Mouse (Mus musculus) intestine, embryonic 16.5 days (tissue): ENCODE measurements around the gene Chic1. TPM values are rescaled to one million over a fixed set of nuclear protein-coding genes. Genes with fewer than 3 reads are reported as not detected.

ENCODE experiments used
- ATAC-seq: fragments of 200-750 bp; cut with Nextera tagmentation; 2 replicates; pipeline ENCODE4 v1.8.0; 2017; ENCODE audit warnings: moderate TSS enrichment, moderate library complexity
- H3K27ac ChIP-seq: fragments of 300-500 bp; sonication (generic); 2 replicates; pipeline ENCODE4 v1.5.1; 2014; ENCODE audit warnings: mild to moderate bottlenecking, low read length
- H3K27me3 ChIP-seq: fragments of 300-500 bp; sonication (generic); replicated peaks from 2 replicates; pipeline ENCODE4 v1.6.1; 2014; ENCODE audit warnings: low read length, control low read depth, mixed read lengths; ENCODE audit not compliant: control insufficient read depth, insufficient read depth
- H3K36me3 ChIP-seq: fragments of 300-500 bp; sonication (generic); 2 replicates; pipeline ENCODE4 v1.6.1; 2014; ENCODE audit warnings: low read length, control low read depth; ENCODE audit not compliant: control insufficient read depth, insufficient read depth
- H3K4me1 ChIP-seq: fragments of 300-500 bp; sonication (generic); 2 replicates; pipeline ENCODE4 v1.6.1; 2014; ENCODE audit warnings: low read length, control low read depth, mixed read lengths; ENCODE audit not compliant: control insufficient read depth, insufficient read depth
- H3K4me2 ChIP-seq: fragments of 300-500 bp; sonication (generic); 2 replicates; pipeline ENCODE4 v1.6.1; 2014; ENCODE audit warnings: low read depth, low read length, control low read depth
- H3K4me3 ChIP-seq: fragments of 300-500 bp; sonication (generic); 2 replicates; pipeline ENCODE4 v1.5.1; 2014; ENCODE audit warnings: mild to moderate bottlenecking, low read length
- H3K9ac ChIP-seq: fragments of 300-500 bp; sonication (generic); 2 replicates; pipeline ENCODE4 v1.6.1; 2014; ENCODE audit warnings: low read depth, low read length
- H3K9me3 ChIP-seq: fragments of 300-500 bp; sonication (generic); 2 replicates; pipeline ENCODE4 v1.6.1; 2016; ENCODE audit warnings: low read length, control low read depth; ENCODE audit not compliant: control insufficient read depth
- WGBS: fragments of 180-500 bp; shearing (Covaris S2); extraction: QIAGEN DNeasy Blood & Tissue Kit; methylation state at CpG from one replicate; pipeline ENCODE4 v1.1.7; 2014; 5-methylcytosine and 5-hydroxymethylcytosine counted together
- polyA plus RNA-seq: library from polyadenylated mRNA; unstranded; fragments of >200 nt; fragmentation: Nextera tagmentation; extraction: Ambion mirVana; gene quantifications from 2 replicates; pipeline ENCODE4 v1.2.1, GENCODE M21; 2015

Chic1 gene
- polyA plus RNA-seq = 4.5 and 4.7 TPM in 2 replicates

- H3K4me2 ChIP-seq = peak within 1 kb of the TSS; percentile 49
- WGBS = 11% methylated on average over 34 of the region's 34 CpGs
- peak within 1 kb of the TSS; percentile 62 for H3K4me3 ChIP-seq
- H3K36me3 ChIP-seq = no peaks in the 10 kb centered on the region
- H3K9me3 ChIP-seq = no peaks in the 10 kb centered on the region
- no peaks in the 10 kb centered on the region for H3K4me1 ChIP-seq
- peak within 1 kb of the TSS; percentile 74 for H3K9ac ChIP-seq
- ATAC-seq = peak; percentile 87
- peaks cover 2% of the 10 kb centered on the region; the same call in 1 of the 2 replicates for H3K27me3 ChIP-seq
- peak within 1 kb of the TSS; percentile 33 for H3K27ac ChIP-seq
Observed at GRCm38 (mm10) chrX:103356287-103356686, at the start of gene Chic1. Gene Chic1, plus strand, starts transcription at chrX:103356476.

- Histone ChIP-seq H3K9me3 (no peaks in the 10 kb centered on the region), H3K4me2 (no peak overlapping the region), H3K4me1 (no peaks in the 10 kb centered on the region), H3K4me3 (no peak overlapping the region), H3K9ac (no peak overlapping the region), H3K27me3 (peaks cover 5% of the 10 kb centered on the region; the same call in 1 of the 2 replicates), H3K27ac (no peak overlapping the region), H3K36me3 (no peaks in the 10 kb centered on the region)
- no peak for ATAC-seq
- 90% methylated on average over 1 of the region's 1 CpGs for WGBS
Observed at GRCm38 (mm10) chrX:103308262-103308661, 48.0 kb upstream of the Chic1 start.

- Histone ChIP-seq H3K4me2 (no peak overlapping the region), H3K9ac (no peak overlapping the region), H3K27ac (no peak overlapping the region), H3K27me3 (peaks cover 4% of the 10 kb centered on the region; the same call in 1 of the 2 replicates), H3K36me3 (no peaks in the 10 kb centered on the region), H3K9me3 (no peaks in the 10 kb centered on the region), H3K4me1 (no peaks in the 10 kb centered on the region), H3K4me3 (no peak overlapping the region)
- 88% methylated on average over 3 of the region's 3 CpGs for WGBS
- no peak for ATAC-seq
Observed at GRCm38 (mm10) chrX:103311723-103312122, 44.6 kb upstream of the Chic1 start.

- H3K27ac ChIP-seq = no peak overlapping the region
- no peaks in the 10 kb centered on the region for H3K36me3 ChIP-seq
- no peak overlapping the region for H3K4me3 ChIP-seq
- no peak overlapping the region for H3K9ac ChIP-seq
- no peak for ATAC-seq
- WGBS = 76% methylated on average over 6 of the region's 6 CpGs
- peaks cover 8% of the 10 kb centered on the region; the same call in 1 of the 2 replicates for H3K27me3 ChIP-seq
- H3K4me1 ChIP-seq = no peaks in the 10 kb centered on the region
- no peaks in the 10 kb centered on the region for H3K9me3 ChIP-seq
- no peak overlapping the region for H3K4me2 ChIP-seq
Observed at GRCm38 (mm10) chrX:103314146-103314545, 42.1 kb upstream of the Chic1 start.

- Histone ChIP-seq H3K4me1 (no peaks in the 10 kb centered on the region), H3K9me3 (no peaks in the 10 kb centered on the region), H3K36me3 (no peaks in the 10 kb centered on the region), H3K27me3 (peaks cover 25% of the 10 kb centered on the region), H3K9ac (no peak within 1 kb of the TSS), H3K27ac (no peak within 1 kb of the TSS), H3K4me2 (no peak within 1 kb of the TSS), H3K4me3 (0 out of 2 replicates have a peak within 1 kb of the TSS, but pooled peaks have one; percentile 12)
- WGBS = 38% methylated on average over 13 of the region's 13 CpGs
- no peak for ATAC-seq
Observed at GRCm38 (mm10) chrX:103321146-103321545, 35.1 kb upstream of the Chic1 start, which contains the start of gene Cdx4. Gene Cdx4, plus strand, starts transcription at chrX:103321398.

GRCm38 (mm10) chrX:103325900-103326299 is 30.4 kb upstream of the Chic1 start:
- peak; percentile 68 for ATAC-seq

GRCm38 (mm10) chrX:103329386-103329785 is 26.9 kb upstream of the Chic1 start:
- no peak for ATAC-seq
- Histone ChIP-seq H3K4me1 (no peaks in the 10 kb centered on the region), H3K36me3 (no peaks in the 10 kb centered on the region), H3K4me3 (no peak overlapping the region), H3K27me3 (peaks cover 5% of the 10 kb centered on the region; the same call in 1 of the 2 replicates), H3K9me3 (no peaks in the 10 kb centered on the region), H3K27ac (no peak overlapping the region), H3K4me2 (no peak overlapping the region), H3K9ac (no peak overlapping the region)
- WGBS = 71% methylated on average over 8 of the region's 8 CpGs

More at GRCm38 (mm10) chrX:103325900-103326299, 30.4 kb upstream of the Chic1 start:
- WGBS = 44% methylated on average over 3 of the region's 3 CpGs
- Histone ChIP-seq H3K36me3 (no peaks in the 10 kb centered on the region), H3K4me1 (no peaks in the 10 kb centered on the region), H3K27ac (no peak overlapping the region), H3K9ac (no peak overlapping the region), H3K4me3 (no peak overlapping the region), H3K9me3 (no peaks in the 10 kb centered on the region), H3K27me3 (peaks cover 24% of the 10 kb centered on the region), H3K4me2 (no peak overlapping the region)

GRCm38 (mm10) chrX:103331125-103331858 is 25.0 kb upstream of the Chic1 start:
- no peaks in the 10 kb centered on the region for H3K9me3 ChIP-seq
- peak overlapping the region; percentile 69 for H3K27ac ChIP-seq
- no peak overlapping the region for H3K4me2 ChIP-seq
- no peaks in the 10 kb centered on the region for H3K4me1 ChIP-seq
- no peaks in the 10 kb centered on the region for H3K36me3 ChIP-seq
- no peak overlapping the region for H3K9ac ChIP-seq
- H3K27me3 ChIP-seq = peaks cover 5% of the 10 kb centered on the region; the same call in 1 of the 2 replicates
- ATAC-seq = peak; percentile 97
- WGBS = 48% methylated on average over 5 of the region's 5 CpGs
- H3K4me3 ChIP-seq = no peak overlapping the region

GRCm38 (mm10) chrX:103341369-103342113 is 14.7 kb upstream of the Chic1 start:
- no peak for ATAC-seq

More at GRCm38 (mm10) chrX:103341369-103342113, 14.7 kb upstream of the Chic1 start:
- Histone ChIP-seq H3K27me3 (peaks cover 4% of the 10 kb centered on the region; the same call in 1 of the 2 replicates), H3K9me3 (no peaks in the 10 kb centered on the region), H3K4me2 (no peak overlapping the region), H3K27ac (no peak overlapping the region), H3K36me3 (no peaks in the 10 kb centered on the region), H3K4me1 (no peaks in the 10 kb centered on the region), H3K4me3 (no peak overlapping the region), H3K9ac (no peak overlapping the region)
- 63% methylated on average over 3 of the region's 3 CpGs for WGBS
